Mouse (Mus musculus) embryonic facial prominence, embryonic 14.5 days (tissue): ENCODE results near the gene Samd5. TPM values are rescaled to one million over a fixed set of nuclear protein-coding genes. Genes with fewer than 3 reads are reported as not detected.
A peak's percentile ranks its signal among the peaks of the same experiment; 100 is the strongest.

Experiments used
- ATAC-seq: fragments of 200-750 bp; cut with Nextera tagmentation; 2 replicates; pipeline ENCODE4 v1.8.0; 2017; ENCODE audit warnings: low read depth, moderate number of reproducible peaks, moderate TSS enrichment
- DNase-seq: peaks from one replicate; pipeline ENCODE4 v3.0.0-alpha.2; 2015; ENCODE audit warnings: low spot score
- H3K27ac ChIP-seq: fragments of 300-500 bp; sonication (generic); replicated peaks from 2 replicates; pipeline ENCODE4 v1.5.1; 2014; ENCODE audit warnings: low read depth, mild to moderate bottlenecking, low read length, moderate library complexity
- H3K27me3 ChIP-seq: fragments of 300-500 bp; sonication (generic); replicated peaks from 2 replicates; pipeline ENCODE4 v1.6.1; 2014; ENCODE audit warnings: low read length; ENCODE audit not compliant: control insufficient read depth, insufficient read depth
- H3K36me3 ChIP-seq: fragments of 300-500 bp; sonication (generic); 2 replicates; pipeline ENCODE4 v1.6.1; 2014; ENCODE audit warnings: low read length, mixed read lengths; ENCODE audit not compliant: control insufficient read depth, insufficient read depth
- H3K4me1 ChIP-seq: fragments of 300-500 bp; sonication (generic); 2 replicates; pipeline ENCODE4 v1.6.1; 2014; ENCODE audit warnings: antibody characterized with exemption, low read length; ENCODE audit not compliant: control insufficient read depth, insufficient read depth
- H3K4me2 ChIP-seq: fragments of 300-500 bp; sonication (generic); 2 replicates; pipeline ENCODE4 v1.6.1; 2014; ENCODE audit warnings: low read depth, mild to moderate bottlenecking, low read length, moderate library complexity, mixed read lengths
- H3K4me3 ChIP-seq: fragments of 300-500 bp; sonication (generic); 2 replicates; pipeline ENCODE4 v1.5.1; 2014; ENCODE audit warnings: low read depth, mild to moderate bottlenecking, low read length
- H3K9ac ChIP-seq: fragments of 300-500 bp; sonication (generic); 2 replicates; pipeline ENCODE4 v1.6.1; 2014; ENCODE audit warnings: low read depth, mild to moderate bottlenecking, low read length, moderate library complexity, mixed read lengths
- H3K9me3 ChIP-seq: fragments of 300-500 bp; sonication (generic); 2 replicates; pipeline ENCODE4 v1.6.1; 2016; ENCODE audit warnings: low read length; ENCODE audit not compliant: control insufficient read depth
- WGBS: fragments of 180-500 bp; shearing (Covaris S2); extraction: QIAGEN DNeasy Blood & Tissue Kit; methylation state at CpG from one replicate; pipeline ENCODE4 v1.1.7; 2014; 5-methylcytosine and 5-hydroxymethylcytosine counted together
- polyA plus RNA-seq: library from polyadenylated mRNA; unstranded; fragments of >200 nt; fragmentation: Nextera tagmentation; extraction: Ambion mirVana; gene quantifications from 2 replicates; pipeline ENCODE4 v1.2.1, GENCODE M21; 2014

The Samd5 gene
- polyA plus RNA-seq, 1 experiment from 2014 or later: 6.9 TPM

- ATAC-seq: no peak
- Histone ChIP-seq H3K36me3 (no peaks in the 10 kb centered on the region), H3K4me3 (no peak overlapping the region), H3K4me2 (no peak overlapping the region), H3K4me1 (no peaks in the 10 kb centered on the region), H3K27me3 (no peaks in the 10 kb centered on the region), H3K9ac (no peak overlapping the region), H3K27ac (no peak overlapping the region), H3K9me3 (no peaks in the 10 kb centered on the region)
- DNase-seq: peak; percentile 21
- WGBS: 75% methylated on average over 5 of the region's 5 CpGs
Observed at GRCm38 (mm10) chr10:9605635-9606034, 69.4 kb downstream of the Samd5 start.

- Histone ChIP-seq H3K36me3 (no peaks in the 10 kb centered on the region), H3K4me2 (no peak overlapping the region), H3K27ac (no peak overlapping the region), H3K9me3 (no peaks in the 10 kb centered on the region), H3K4me1 (no peaks in the 10 kb centered on the region), H3K27me3 (no peaks in the 10 kb centered on the region), H3K9ac (no peak overlapping the region), H3K4me3 (no peak overlapping the region)
- WGBS: 69% methylated on average over 5 of the region's 5 CpGs
- ATAC-seq: no peak
- DNase-seq: no peak
Observed at GRCm38 (mm10) chr10:9603290-9603689, 71.7 kb downstream of the Samd5 start.

DNA sequence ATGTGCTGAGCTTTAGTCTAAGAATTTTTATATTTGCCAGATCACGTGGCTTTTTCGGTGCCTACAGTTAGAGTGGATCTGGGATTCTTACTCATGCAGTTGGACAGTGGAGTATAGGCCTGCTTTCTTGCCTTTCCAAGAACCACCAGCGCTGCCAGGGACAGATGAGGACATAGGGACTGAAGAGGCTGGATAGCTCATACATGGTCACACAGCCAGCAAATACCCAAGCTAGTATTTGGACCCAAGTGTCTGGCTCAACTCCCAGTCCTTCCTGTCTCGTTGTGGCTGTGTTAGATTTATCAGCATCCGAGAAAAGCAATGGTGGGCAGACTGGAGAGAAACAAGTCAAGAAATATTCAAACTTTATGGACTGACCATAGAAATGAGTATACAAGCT, 72.2 kb downstream of the Samd5 start:
- Histone ChIP-seq H3K4me2 (no peak overlapping the region), H3K36me3 (no peaks in the 10 kb centered on the region), H3K4me1 (no peaks in the 10 kb centered on the region), H3K27me3 (no peaks in the 10 kb centered on the region), H3K4me3 (no peak overlapping the region), H3K9ac (no peak overlapping the region), H3K27ac (no peak overlapping the region), H3K9me3 (no peaks in the 10 kb centered on the region)
- WGBS: 77% methylated on average over 5 of the region's 5 CpGs
- DNase-seq (no peak), ATAC-seq (no peak)

DNA sequence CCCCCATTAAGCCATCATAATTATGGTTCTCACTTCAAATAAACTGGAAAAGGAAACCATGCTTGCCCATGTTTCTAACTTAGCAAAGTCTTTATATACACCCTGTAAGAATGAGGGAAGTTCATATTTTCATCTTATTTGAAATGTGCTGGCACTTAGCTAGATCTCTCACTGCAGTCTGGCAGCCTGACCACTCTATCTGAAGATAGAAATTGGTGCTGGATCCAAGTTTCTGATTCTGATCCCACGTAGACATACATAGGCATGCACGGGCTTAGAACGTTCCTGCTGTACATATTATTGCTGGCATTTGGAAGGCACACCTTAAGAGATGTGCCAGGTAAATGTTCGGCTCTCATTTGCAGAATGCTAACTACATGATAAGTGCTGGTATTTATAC, 72.6 kb downstream of the Samd5 start:
- Histone ChIP-seq H3K9ac (no peak overlapping the region), H3K9me3 (no peaks in the 10 kb centered on the region), H3K4me3 (no peak overlapping the region), H3K36me3 (no peaks in the 10 kb centered on the region), H3K4me1 (no peaks in the 10 kb centered on the region), H3K4me2 (no peak overlapping the region), H3K27me3 (no peaks in the 10 kb centered on the region), H3K27ac (no peak overlapping the region)
- no peak for ATAC-seq
- DNase-seq: no peak
- WGBS: 84% methylated on average over 4 of the region's 4 CpGs

- Histone ChIP-seq H3K4me3 (no peak overlapping the region), H3K36me3 (no peaks in the 10 kb centered on the region), H3K4me1 (no peaks in the 10 kb centered on the region), H3K9me3 (no peaks in the 10 kb centered on the region), H3K9ac (no peak overlapping the region), H3K4me2 (no peak overlapping the region), H3K27me3 (no peaks in the 10 kb centered on the region), H3K27ac (no peak overlapping the region)
- 88% methylated on average over 5 of the region's 5 CpGs for WGBS
- no peak for DNase-seq
- no peak for ATAC-seq
Observed at GRCm38 (mm10) chr10:9596228-9596627, 78.8 kb downstream of the Samd5 start.

- WGBS: 83% methylated on average over 4 of the region's 4 CpGs
- no peak overlapping the region for H3K27ac ChIP-seq
Observed at GRCm38 (mm10) chr10:9594666-9595065, 80.3 kb downstream of the Samd5 start.

DNA sequence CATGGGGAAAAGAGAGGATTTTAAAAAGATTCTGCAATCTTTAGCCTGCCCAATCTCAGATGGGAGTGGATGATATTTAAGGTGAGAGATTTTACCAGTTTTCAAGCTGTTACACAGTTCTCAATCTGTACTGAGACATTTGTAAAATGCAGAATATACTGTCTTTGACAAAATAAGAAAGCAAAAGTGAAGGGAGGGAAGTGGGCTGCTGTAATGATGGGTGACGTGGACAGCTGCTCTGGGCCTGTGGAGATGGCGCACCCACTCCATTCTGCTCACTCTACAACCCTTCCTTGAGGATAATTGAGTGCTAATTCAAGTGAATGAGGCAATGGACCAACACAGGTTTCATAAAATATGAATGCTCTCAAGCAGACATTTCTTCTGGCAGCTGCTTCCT, 84.4 kb downstream of the Samd5 start:
- Histone ChIP-seq H3K9ac (no peak overlapping the region), H3K36me3 (no peaks in the 10 kb centered on the region), H3K4me1 (peaks cover 2% of the 10 kb centered on the region; the same call in 1 of the 2 replicates), H3K4me3 (no peak overlapping the region), H3K27ac (no peak overlapping the region), H3K4me2 (no peak overlapping the region), H3K9me3 (no peaks in the 10 kb centered on the region), H3K27me3 (no peaks in the 10 kb centered on the region)
- no peak for DNase-seq
- ATAC-seq: no peak
- WGBS: 94% methylated on average over 2 of the region's 2 CpGs

More at GRCm38 (mm10) chr10:9594666-9595065, 80.3 kb downstream of the Samd5 start:
- DNase-seq (no peak), ATAC-seq (no peak)
- Histone ChIP-seq H3K9ac (no peak overlapping the region), H3K4me3 (no peak overlapping the region), H3K36me3 (no peaks in the 10 kb centered on the region), H3K9me3 (no peaks in the 10 kb centered on the region), H3K27me3 (no peaks in the 10 kb centered on the region), H3K4me2 (no peak overlapping the region), H3K4me1 (no peaks in the 10 kb centered on the region)

DNA sequence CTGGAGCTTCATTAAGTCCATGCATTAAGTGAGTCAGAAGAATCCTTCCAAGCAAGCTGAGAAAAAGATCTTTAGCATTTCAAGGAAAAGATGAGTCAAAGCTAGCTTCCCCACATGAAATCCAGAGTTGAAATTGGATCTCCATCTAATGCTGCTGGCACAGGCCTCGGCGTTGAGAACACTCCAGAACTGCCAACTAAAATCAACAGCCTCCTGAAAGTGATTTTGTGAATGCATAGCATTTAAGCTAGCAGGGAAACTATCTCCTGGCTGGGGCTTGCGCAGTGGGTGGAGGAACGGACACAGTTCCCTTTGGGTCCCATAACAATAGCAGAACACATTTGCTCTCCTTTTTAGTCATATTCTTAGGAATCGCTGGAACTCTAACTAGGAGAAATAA, 88.7 kb downstream of the Samd5 start:
- ATAC-seq (no peak), DNase-seq (peak; percentile 74)
- H3K9me3 ChIP-seq: no peaks in the 10 kb centered on the region
- WGBS: 55% methylated on average over 5 of the region's 5 CpGs
- no peak overlapping the region for H3K9ac ChIP-seq
- no peaks in the 10 kb centered on the region for H3K27me3 ChIP-seq
- H3K4me1 ChIP-seq: peaks cover 2% of the 10 kb centered on the region
- peak overlapping the region; percentile 48 for H3K27ac ChIP-seq
- no peak overlapping the region for H3K4me3 ChIP-seq
- no peaks in the 10 kb centered on the region for H3K36me3 ChIP-seq
- no peak overlapping the region for H3K4me2 ChIP-seq

GRCm38 (mm10) chr10:9579374-9579773, 95.6 kb downstream of the Samd5 start:
- H3K27ac ChIP-seq: no peak overlapping the region
- H3K27me3 ChIP-seq: no peaks in the 10 kb centered on the region
- no peaks in the 10 kb centered on the region for H3K36me3 ChIP-seq
- H3K4me3 ChIP-seq: no peak overlapping the region
- H3K4me2 ChIP-seq: no peak overlapping the region
- 91% methylated on average over 5 of the region's 5 CpGs for whole genome bisulfite sequencing
- no peak for ATAC-seq
- H3K4me1 ChIP-seq: peaks cover 2% of the 10 kb centered on the region; the same call in 1 of the 2 replicates
- H3K9me3 ChIP-seq: no peaks in the 10 kb centered on the region
- DNase-seq: no peak
- H3K9ac ChIP-seq: no peak overlapping the region
